Mouse (Mus musculus) midbrain, embryonic 14.5 days (tissue): ENCODE results near the gene Cdhr3. TPM values are rescaled to one million over a fixed set of nuclear protein-coding genes. Genes with fewer than 3 reads are reported as not detected.

ENCODE experiments used
- ATAC-seq: fragments of 200-750 bp; cut with Nextera tagmentation; 2 replicates; pipeline ENCODE4 v1.8.0; 2017; ENCODE audit warnings: moderate number of reproducible peaks, moderate library complexity; ENCODE audit not compliant: low FRiP score, low TSS enrichment
- DNase-seq: peaks from one replicate; pipeline ENCODE4 v3.0.0-alpha.2; 2015
- H3K27ac ChIP-seq: fragments of 300-500 bp; sonication (generic); replicated peaks from 2 replicates; pipeline ENCODE4 v1.5.1; 2014; ENCODE audit warnings: mild to moderate bottlenecking, low read depth, low read length, moderate library complexity
- H3K27me3 ChIP-seq: fragments of 300-500 bp; sonication (generic); 2 replicates; pipeline ENCODE4 v1.6.1; 2014; ENCODE audit warnings: low read length, control low read depth, mixed read lengths; ENCODE audit not compliant: control insufficient read depth, insufficient read depth
- H3K36me3 ChIP-seq: fragments of 300-500 bp; sonication (generic); 2 replicates; pipeline ENCODE4 v1.6.1; 2014; ENCODE audit warnings: low read length, control low read depth; ENCODE audit not compliant: control insufficient read depth, insufficient read depth
- H3K4me1 ChIP-seq: fragments of 300-500 bp; sonication (generic); 2 replicates; pipeline ENCODE4 v1.6.1; 2014; ENCODE audit warnings: mild to moderate bottlenecking, antibody characterized with exemption, low read length, control low read depth; ENCODE audit not compliant: control insufficient read depth, insufficient read depth
- H3K4me2 ChIP-seq: fragments of 300-500 bp; sonication (generic); 2 replicates; pipeline ENCODE4 v1.6.1; 2014; ENCODE audit warnings: mild to moderate bottlenecking, low read length, moderate library complexity
- H3K4me3 ChIP-seq: fragments of 300-500 bp; sonication (generic); replicated peaks from 2 replicates; pipeline ENCODE4 v1.5.1; 2014; ENCODE audit warnings: low read depth, low read length
- H3K9ac ChIP-seq: fragments of 300-500 bp; sonication (generic); replicated peaks from 2 replicates; pipeline ENCODE4 v1.6.1; 2014; ENCODE audit warnings: mild to moderate bottlenecking, low read length, moderate library complexity
- H3K9me3 ChIP-seq: fragments of 300-500 bp; sonication (generic); 2 replicates; pipeline ENCODE4 v1.6.1; 2016; ENCODE audit warnings: low read length, control low read depth, mixed read lengths; ENCODE audit not compliant: control insufficient read depth
- WGBS: fragments of 180-500 bp; shearing (Covaris S2); extraction: QIAGEN DNeasy Blood & Tissue Kit; methylation state at CpG from one replicate; pipeline ENCODE4 v1.1.7; 2014; 5-methylcytosine and 5-hydroxymethylcytosine counted together
- polyA plus RNA-seq: library from polyadenylated mRNA; unstranded; fragments of >200 nt; fragmentation: Nextera tagmentation; extraction: Ambion mirVana; gene quantifications from 2 replicates; pipeline ENCODE4 v1.2.1, GENCODE M21; 2014

Gene Cdhr3
- 0.08 and 0.28 TPM in 2 replicates for polyA plus RNA-seq

DNA sequence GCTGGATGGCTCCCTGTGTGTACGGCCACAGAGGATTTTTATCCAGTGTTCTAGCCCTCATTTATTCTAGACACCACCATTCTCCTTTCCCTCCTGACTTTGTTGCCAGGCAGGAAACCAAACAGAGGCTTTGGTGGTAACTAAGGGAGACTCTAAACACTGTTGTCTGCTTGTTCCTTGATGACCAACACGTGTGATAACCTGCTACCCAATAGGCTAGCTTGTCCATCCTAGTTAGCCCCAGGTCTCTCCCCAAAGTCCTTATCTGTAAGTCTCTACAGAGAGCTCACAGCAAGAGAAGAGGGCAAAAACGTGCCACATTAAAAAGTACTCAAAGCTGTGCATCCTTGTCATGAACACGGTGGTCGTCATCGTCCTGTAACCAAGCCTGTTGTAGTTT is at the start of gene Cdhr3:
TSS of gene Cdhr3 (minus strand) at position 101 of the 400 bp plus-strand sequence.
- H3K9ac ChIP-seq = no peak within 1 kb of the TSS
- H3K27ac ChIP-seq = no peak within 1 kb of the TSS
- no peaks in the 10 kb centered on the region for H3K27me3 ChIP-seq
- H3K36me3 ChIP-seq = no peaks in the 10 kb centered on the region
- no peaks in the 10 kb centered on the region for H3K4me1 ChIP-seq
- WGBS = 73% methylated on average over 6 of the region's 6 CpGs
- H3K4me3 ChIP-seq = no peak within 1 kb of the TSS
- H3K9me3 ChIP-seq = no peaks in the 10 kb centered on the region
- ATAC-seq (no peak), DNase-seq (no peak)
- no peak within 1 kb of the TSS for H3K4me2 ChIP-seq

DNA sequence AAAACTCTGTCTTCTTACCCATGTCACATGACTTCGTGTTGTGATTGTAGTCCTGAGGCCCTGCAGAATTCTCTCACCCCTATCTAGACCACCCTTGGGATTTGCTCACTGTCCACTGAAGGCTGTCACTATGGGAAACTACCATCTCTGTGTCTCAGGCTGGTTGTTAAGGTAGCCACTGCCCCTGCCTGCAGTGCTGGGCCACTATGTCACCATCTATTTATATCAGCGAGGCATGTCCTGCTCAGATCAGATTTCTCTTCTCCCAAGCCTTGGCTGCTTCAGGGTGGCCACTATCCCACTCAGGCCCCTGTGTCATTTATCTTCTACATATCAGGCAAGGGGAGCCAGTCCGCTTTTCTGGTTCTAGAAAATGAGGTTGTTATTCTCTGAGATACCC is 46.4 kb upstream of the Cdhr3 start:
- Histone ChIP-seq H3K9ac (no peak overlapping the region), H3K4me1 (no peaks in the 10 kb centered on the region), H3K36me3 (no peaks in the 10 kb centered on the region), H3K4me2 (no peak overlapping the region), H3K27ac (no peak overlapping the region), H3K4me3 (no peak overlapping the region), H3K9me3 (no peaks in the 10 kb centered on the region), H3K27me3 (no peaks in the 10 kb centered on the region)
- 87% methylated on average over 3 of the region's 3 CpGs for WGBS
- DNase-seq (no peak), ATAC-seq (no peak)

DNA sequence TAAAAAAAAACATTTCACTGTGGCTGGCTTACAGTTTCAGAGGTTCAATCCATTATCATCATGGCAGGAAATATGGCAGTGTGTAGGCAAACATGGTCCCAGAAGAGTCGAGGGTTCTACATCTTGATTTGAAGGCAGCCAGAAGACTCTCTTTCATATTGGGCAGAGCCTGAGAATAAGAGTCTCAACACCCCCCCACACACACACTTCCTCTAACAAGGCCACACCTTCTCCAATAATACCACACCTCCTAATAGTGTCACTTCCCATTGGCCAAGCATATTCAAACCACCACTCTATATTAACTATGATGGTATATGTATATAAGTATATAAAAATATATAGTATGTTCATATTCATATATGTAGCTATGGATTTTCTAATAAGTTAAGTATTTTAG is 45.2 kb upstream of the Cdhr3 start:
- no peaks in the 10 kb centered on the region for H3K4me1 ChIP-seq
- H3K36me3 ChIP-seq = no peaks in the 10 kb centered on the region
- no peak overlapping the region for H3K4me2 ChIP-seq
- WGBS = 91% methylated on average over 1 of the region's 1 CpGs
- no peak for DNase-seq
- ATAC-seq = no peak
- H3K9ac ChIP-seq = no peak overlapping the region
- no peaks in the 10 kb centered on the region for H3K27me3 ChIP-seq
- no peaks in the 10 kb centered on the region for H3K9me3 ChIP-seq
- H3K27ac ChIP-seq = no peak overlapping the region
- H3K4me3 ChIP-seq = no peak overlapping the region

DNA sequence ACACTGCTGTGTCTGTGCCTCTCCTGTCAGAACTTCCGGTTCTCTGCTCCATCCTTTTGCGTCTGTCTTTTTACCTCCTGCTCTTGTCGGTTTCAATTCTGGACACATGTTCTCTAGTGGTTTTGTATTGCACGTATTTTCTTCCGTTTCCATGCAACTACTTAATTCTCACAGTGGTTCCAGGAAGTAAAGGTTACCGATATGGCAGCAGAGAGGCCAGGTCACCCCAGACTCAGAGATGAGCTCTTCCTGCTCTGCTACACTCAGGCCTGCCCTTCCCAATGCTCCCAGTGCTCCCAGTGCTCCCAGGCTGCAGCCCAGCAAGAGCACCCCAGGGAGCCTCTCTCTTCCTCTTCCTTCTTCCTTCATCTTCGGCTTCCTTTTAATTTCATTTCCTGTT is 39.1 kb upstream of the Cdhr3 start:
- Histone ChIP-seq H3K9me3 (no peaks in the 10 kb centered on the region), H3K36me3 (no peaks in the 10 kb centered on the region), H3K27me3 (no peaks in the 10 kb centered on the region), H3K4me1 (peaks cover 12% of the 10 kb centered on the region), H3K27ac (no peak overlapping the region), H3K4me2 (no peak overlapping the region), H3K9ac (no peak overlapping the region), H3K4me3 (no peak overlapping the region)
- no peak for ATAC-seq
- no peak for DNase-seq
- 80% methylated on average over 7 of the region's 7 CpGs for WGBS

DNA sequence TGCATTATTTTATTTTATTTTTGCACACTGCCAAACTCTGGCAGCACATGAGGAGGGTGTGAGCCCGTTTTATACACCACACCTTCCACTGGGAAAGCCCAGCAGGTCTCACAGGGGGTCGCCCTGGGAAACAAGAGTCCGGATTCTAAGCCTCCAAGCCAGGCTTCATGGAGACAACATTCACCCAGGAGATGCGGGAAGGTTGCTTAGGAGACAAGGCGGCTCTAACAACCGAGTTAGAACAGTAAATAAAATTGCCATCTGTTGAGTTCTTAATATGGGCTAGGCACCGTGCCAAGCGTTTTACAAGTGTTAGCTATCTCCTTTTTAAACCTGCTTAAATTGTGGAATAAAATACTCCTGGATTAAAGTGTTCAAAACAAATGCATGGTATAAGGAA is 37.7 kb upstream of the Cdhr3 start:
- no peak for ATAC-seq
- 32% methylated on average over 8 of the region's 8 CpGs for WGBS
- peak; percentile 46 for DNase-seq

DNA sequence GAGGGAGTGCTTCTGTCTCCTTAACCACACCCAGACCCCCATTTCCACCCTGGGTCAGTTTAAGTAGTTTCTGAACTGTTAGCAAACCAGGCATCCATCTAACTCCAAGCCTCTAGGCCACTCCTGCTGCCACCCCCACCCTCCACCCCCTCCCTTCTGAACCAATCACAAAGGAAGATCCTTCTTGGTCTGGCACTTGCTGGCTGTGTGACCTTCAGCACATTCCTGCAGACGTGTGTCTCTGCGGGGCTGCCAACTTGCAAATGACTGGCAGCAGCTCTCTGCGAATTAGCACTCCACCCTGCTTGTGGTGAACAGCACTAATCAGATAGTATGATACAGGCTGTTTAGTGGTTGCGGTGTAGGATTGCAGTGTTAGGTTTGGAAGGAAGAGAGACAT is 36.7 kb upstream of the Cdhr3 start:
- 20% methylated on average over 4 of the region's 4 CpGs for WGBS
- no peak overlapping the region for H3K9ac ChIP-seq
- no peak overlapping the region for H3K4me2 ChIP-seq
- no peak for ATAC-seq
- no peaks in the 10 kb centered on the region for H3K36me3 ChIP-seq
- H3K9me3 ChIP-seq = no peaks in the 10 kb centered on the region
- no peak overlapping the region for H3K27ac ChIP-seq
- H3K4me1 ChIP-seq = peaks cover 12% of the 10 kb centered on the region
- H3K4me3 ChIP-seq = no peak overlapping the region
- DNase-seq = no peak
- H3K27me3 ChIP-seq = no peaks in the 10 kb centered on the region

More for the DNA sequence above, 37.7 kb upstream of the Cdhr3 start:
- no peaks in the 10 kb centered on the region for H3K9me3 ChIP-seq
- H3K9ac ChIP-seq = no peak overlapping the region
- H3K27ac ChIP-seq = no peak overlapping the region
- H3K36me3 ChIP-seq = no peaks in the 10 kb centered on the region
- no peaks in the 10 kb centered on the region for H3K27me3 ChIP-seq
- H3K4me1 ChIP-seq = peaks cover 12% of the 10 kb centered on the region
- H3K4me3 ChIP-seq = no peak overlapping the region
- no peak overlapping the region for H3K4me2 ChIP-seq

DNA sequence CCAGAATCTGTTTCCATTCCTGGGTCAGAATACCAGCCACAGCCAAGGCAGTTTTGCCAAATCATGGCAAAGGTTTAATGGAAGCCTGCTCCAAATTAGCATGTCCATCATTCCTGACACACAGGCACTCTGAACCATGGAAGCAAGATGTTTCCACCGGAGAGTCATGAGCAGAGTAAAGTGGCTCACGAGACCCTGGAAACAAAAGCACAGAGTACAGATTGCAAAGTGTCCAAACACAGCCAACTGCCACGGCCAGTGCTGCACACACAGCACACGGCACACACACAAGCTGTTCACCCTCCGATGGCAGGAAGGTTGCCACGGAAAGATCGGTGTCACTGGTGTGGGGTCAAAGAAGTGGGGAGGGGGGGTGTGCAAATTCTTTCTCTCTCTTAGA is 36.0 kb upstream of the Cdhr3 start:
- H3K9me3 ChIP-seq = no peaks in the 10 kb centered on the region

DNA sequence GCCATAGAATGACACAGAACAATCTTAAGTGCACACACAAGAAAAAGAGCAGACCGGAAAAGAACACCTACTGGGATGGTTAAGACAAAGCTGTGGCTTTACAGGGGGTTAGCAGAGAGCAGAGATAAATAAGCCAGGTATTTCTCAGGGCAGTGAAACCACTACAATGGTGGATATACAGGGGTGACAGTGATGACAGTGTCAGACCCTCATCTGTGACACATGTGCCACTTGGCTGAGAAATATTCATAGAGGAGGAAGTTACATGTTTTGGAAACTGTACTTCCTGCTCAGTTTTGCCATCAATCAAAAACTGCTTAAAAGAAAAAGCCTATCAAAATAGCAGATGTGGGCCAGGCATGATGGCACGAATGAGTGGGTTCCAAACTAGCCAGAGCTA is 35.4 kb upstream of the Cdhr3 start:
- no peaks in the 10 kb centered on the region; the same call in 1 of the 2 replicates for H3K9me3 ChIP-seq
- H3K4me1 ChIP-seq = peaks cover 12% of the 10 kb centered on the region
- WGBS = 93% methylated on average over 2 of the region's 2 CpGs
- H3K4me2 ChIP-seq = no peak overlapping the region
- H3K36me3 ChIP-seq = no peaks in the 10 kb centered on the region
- no peak for ATAC-seq
- H3K9ac ChIP-seq = no peak overlapping the region
- H3K4me3 ChIP-seq = no peak overlapping the region
- H3K27ac ChIP-seq = no peak overlapping the region
- DNase-seq = no peak
- no peaks in the 10 kb centered on the region for H3K27me3 ChIP-seq

More for the DNA sequence above, 36.0 kb upstream of the Cdhr3 start:
- Histone ChIP-seq H3K4me2 (no peak overlapping the region), H3K27ac (no peak overlapping the region), H3K27me3 (no peaks in the 10 kb centered on the region), H3K4me3 (no peak overlapping the region), H3K4me1 (peaks cover 12% of the 10 kb centered on the region), H3K9ac (no peak overlapping the region), H3K36me3 (no peaks in the 10 kb centered on the region)
- DNase-seq = no peak
- WGBS = 46% methylated on average over 7 of the region's 7 CpGs
- ATAC-seq = no peak

DNA sequence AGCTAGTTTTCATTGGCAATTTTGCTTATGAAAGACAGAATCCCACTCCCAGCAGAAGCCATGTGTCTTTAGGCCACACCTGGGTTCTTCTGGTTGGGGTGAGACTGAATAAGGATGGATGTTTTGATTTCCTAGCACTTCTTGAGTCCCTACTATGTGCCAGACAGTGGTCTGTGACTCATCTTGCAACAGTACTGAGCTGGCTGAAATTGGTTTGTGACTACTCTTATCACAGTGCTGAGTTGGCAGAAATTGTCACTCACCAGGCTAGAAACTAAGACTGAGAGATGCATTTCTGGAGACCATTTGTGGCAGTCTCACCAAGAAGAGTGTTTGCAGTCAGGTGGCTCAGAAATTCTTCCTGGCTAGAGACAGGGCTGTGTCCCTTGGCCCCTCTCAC is 33.6 kb upstream of the Cdhr3 start:
- ATAC-seq (no peak), DNase-seq (no peak)
- Histone ChIP-seq H3K4me2 (no peak overlapping the region), H3K9ac (no peak overlapping the region), H3K4me1 (peaks cover 12% of the 10 kb centered on the region), H3K27me3 (no peaks in the 10 kb centered on the region), H3K27ac (no peak overlapping the region), H3K4me3 (no peak overlapping the region), H3K9me3 (no peaks in the 10 kb centered on the region; the same call in 1 of the 2 replicates), H3K36me3 (no peaks in the 10 kb centered on the region)
